Mouse (Mus musculus) layer of hippocampus, adult 18-20 months (tissue): Measurements from ENCODE around the gene H2-Aa. TPM values are rescaled to one million over a fixed set of nuclear protein-coding genes. Genes with fewer than 3 reads are reported as not detected.
A peak's percentile ranks its signal among the peaks of the same experiment; 100 is the strongest.

Experiments
- DNase-seq, 2 experiments: peaks; one replicate each; pipeline ENCODE4 v3.0.0; 2022; ENCODE audit warnings: low spot score in 2 of 2
- total RNA-seq, 2 experiments: library from RNA; stranded (reverse); gene quantifications; 2 replicates each; pipeline ENCODE4 v1.2.3; 2021

H2-Aa gene
- total RNA-seq, 2 experiments from 2014 or later = 1.3 to 1.4 TPM

- no peak for DNase-seq
These were observed 13.3 kb upstream of the H2-Aa start for GRCm38 (mm10) chr17:34300691-34301566.

DNA sequence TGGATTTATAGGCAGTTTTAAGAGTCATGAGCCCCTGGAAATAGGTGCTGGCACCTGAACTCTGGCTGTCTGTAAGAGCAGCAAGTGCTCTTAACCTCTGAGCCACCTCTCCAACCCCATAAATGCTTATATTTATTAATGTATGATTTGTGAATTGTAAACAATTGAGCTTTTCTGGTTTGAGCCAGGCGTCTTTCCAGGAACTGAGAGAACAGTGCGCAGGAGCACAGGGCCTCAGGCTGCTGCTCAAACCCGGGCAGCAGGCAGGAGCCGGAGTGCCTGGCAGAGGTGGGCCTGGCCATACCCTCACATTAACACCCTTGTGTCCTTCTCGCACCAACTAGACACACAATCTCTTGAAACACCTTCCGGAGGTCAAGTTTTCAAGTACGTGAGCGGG is 12.4 kb upstream of the H2-Aa start:
- no peak for DNase-seq

GRCm38 (mm10) chr17:34299356-34299755 is 11.7 kb upstream of the H2-Aa start:
- DNase-seq = no peak

GRCm38 (mm10) chr17:34295891-34296794 is 8.5 kb upstream of the H2-Aa start:
- DNase-seq = peak in 1 of 2 experiments; percentile 79

DNA sequence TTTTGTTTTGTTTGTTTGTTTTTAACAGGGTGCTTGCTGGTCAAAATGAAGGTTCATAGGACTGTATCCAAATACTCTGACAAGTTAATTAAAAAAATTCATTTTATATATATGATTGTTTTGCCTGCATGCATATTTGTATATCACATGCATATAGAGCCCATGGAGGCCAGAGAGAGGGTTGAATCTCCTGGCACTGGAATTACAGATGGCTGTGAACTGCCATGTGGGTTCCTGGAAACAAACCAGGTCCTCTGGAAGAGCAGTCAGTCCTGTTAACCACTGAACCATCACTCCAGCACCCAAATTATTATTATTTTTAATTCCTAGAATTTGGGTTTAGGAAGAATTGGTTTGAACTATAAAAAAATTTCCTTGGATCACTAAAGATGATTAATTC is 7.7 kb upstream of the H2-Aa start:
- no peak for DNase-seq

- DNase-seq = no peak
These were observed 6.6 kb upstream of the H2-Aa start for GRCm38 (mm10) chr17:34294249-34294648.

DNA sequence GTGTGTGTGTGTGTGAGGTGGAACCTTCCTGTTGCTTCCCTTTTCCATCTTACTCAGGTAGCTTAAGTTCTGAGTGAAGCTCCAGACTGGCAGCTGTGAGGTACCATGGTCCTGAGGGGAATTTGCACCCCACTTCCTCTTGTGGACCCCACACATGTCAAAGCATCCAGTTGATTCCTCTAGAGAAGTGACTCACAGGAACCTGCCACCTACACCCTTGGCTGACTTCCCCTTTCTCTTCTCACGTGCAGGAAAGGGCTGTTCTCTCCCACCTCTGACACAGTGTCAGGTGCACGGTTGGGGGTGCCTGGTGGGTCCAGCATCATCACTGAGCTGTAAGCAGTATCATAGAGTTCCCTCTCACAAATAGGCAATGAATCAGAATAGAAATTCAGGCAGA is 5.9 kb upstream of the H2-Aa start:
- no peak for DNase-seq

GRCm38 (mm10) chr17:34292570-34292969 is 4.9 kb upstream of the H2-Aa start:
- DNase-seq = no peak

DNA sequence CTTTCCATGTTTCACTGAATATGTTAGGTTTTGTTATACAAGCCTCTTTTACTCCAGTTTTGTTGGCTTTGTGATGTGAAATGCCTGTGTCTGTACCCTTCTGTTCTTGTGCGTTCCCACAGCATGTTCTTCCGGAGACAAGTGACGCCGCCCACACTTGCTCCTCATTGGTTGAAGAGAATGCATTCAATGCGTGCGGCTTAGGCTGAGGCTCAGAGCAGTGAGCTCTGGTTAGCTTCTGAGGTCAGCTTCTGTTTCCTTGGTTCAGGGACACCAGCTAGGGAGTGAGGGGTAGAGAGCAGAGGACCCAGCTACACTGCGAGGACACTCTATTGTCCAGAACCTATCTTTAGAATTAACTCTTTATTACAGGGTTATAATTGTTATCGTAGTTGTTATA is 4.0 kb upstream of the H2-Aa start:
- DNase-seq = peak; percentile 63 to 90

DNA sequence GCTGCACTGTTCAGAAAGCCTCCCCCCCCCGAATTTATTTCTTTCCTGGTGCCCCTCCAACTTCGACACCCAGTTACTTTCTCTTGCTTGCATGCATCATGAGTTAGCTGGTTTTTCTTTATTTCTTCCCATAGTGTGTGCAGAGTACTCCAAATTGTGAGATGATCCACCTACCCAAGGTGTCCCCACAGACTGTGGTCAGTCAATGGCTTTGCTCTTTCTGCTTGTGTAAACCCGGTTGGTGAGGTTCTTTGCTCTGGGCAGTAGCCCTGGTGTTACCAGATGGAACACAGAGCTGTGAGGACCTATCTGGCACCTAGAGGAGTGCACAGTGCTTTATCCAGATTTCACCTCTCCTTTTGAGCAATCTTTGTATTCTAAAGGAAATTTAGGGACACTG is 508 bp upstream of the H2-Aa start:
- DNase-seq = no peak

DNA sequence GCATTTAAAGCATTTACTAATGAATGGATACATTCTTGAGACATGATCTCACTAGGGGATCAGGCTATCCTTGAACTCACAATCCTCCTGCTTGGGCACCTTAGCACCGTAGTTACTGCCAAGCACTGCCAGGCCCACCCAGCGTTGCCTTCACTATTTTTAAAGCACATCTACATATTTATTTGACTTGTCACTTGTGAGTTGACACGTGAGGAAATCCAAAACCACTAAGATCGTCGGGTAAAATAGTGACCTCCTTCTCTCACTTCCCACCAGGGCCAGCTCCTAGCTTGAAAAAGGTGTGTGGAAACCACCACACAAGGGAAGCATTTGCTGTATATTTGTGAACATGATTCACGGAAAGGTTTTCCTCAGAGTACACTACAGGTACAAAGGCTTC is 624 bp downstream of the H2-Aa start:
- DNase-seq = no peak

DNA sequence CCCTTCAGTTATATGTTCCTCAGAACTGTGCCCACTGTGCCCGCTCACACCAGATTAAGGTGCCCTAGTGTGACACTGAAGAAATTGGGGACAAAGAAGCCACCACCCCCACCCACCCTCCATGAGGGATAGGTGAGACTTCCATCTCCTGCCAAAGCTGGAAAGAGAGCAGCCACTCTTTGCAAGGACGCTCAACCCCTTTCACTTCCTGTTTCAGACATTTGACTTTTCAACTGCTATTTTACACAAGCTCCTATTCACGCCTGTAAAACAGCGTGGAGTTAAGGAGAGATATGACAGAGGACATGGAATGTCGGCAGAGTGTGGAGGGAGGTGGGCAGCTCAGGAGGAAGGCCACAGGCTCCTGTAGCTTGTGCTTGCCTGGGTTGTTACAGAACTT is 1.1 kb downstream of the H2-Aa start:
- no peak for DNase-seq

DNA sequence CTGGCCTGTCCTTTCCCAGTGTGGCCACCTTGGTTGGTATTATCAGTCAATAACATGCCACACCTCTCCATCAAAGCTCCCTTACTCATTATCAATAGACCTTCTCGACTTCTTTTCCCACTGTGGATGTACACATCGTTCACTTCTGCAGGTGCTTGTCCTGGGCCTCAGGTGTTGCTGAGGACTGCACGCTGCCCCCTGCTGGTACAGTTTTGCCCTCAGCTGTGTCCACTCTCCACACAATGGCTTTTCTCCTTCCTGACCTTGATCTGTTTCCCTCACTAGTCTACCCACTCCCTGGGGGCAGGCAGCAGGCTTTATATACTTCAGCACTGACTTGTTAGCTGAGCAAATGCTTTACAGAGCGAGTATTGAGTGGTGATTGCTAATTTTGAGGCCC is 1.8 kb downstream of the H2-Aa start:
- DNase-seq = no peak

- DNase-seq = no peak
These were observed 2.3 kb downstream of the H2-Aa start for GRCm38 (mm10) chr17:34285371-34285770.

- DNase-seq = no peak
These were observed 5.8 kb downstream of the H2-Aa start for GRCm38 (mm10) chr17:34281836-34282235.

- no peak for DNase-seq
These were observed 7.1 kb downstream of the H2-Aa start for GRCm38 (mm10) chr17:34280499-34281038.

GRCm38 (mm10) chr17:34272102-34272501 is 15.5 kb downstream of the H2-Aa start:
- no peak for DNase-seq

DNA sequence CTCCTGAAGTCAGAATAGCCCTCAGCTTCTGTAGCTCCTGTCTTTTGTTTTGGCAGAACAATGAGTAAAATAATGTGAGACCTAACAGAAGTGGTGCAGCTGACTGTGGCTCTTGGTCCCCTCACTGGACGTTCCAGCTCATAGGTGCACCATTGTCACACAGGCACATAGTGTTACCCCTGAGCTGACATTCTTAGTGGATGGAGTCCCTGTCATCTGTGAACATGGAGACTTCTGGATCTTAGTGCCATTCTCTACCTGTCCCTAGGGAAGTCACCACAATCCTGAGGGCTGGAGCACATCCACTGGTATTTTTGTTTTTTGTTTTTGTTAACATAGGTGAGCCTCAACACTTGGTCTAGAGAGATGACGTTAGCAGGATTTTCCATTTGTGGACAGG is 16.7 kb downstream of the H2-Aa start:
- no peak for DNase-seq

- DNase-seq = no peak
These were observed 17.4 kb downstream of the H2-Aa start for GRCm38 (mm10) chr17:34270230-34270629.

- no peak for DNase-seq
These were observed 17.8 kb downstream of the H2-Aa start for GRCm38 (mm10) chr17:34269817-34270216.

- no peak for DNase-seq
These were observed 18.9 kb downstream of the H2-Aa start for GRCm38 (mm10) chr17:34268748-34269147.

GRCm38 (mm10) chr17:34268262-34268661 is 19.4 kb downstream of the H2-Aa start:
- no peak for DNase-seq
